Mouse (Mus musculus) bone marrow, adult 2 months (tissue): ENCODE measurements at regions not wholly inside any gene's neighbourhood (a gene's known extent, or its start where the extent isn't known, plus 50 kb on each side); places are given as distances from the start of the nearest gene placed in this dataset.

ENCODE experiments used
- CTCF ChIP-seq: fragments of 200-500 bp; IDR thresholded peaks from 2 replicates; pipeline ENCODE4 v1.5.1; 2011; ENCODE audit warnings: low read length, control low read depth; ENCODE audit not compliant: control insufficient read depth, insufficient read depth
- POLR2A ChIP-seq: fragments of 200-500 bp; IDR thresholded peaks from 2 replicates; pipeline ENCODE4 v1.6.1; 2011; ENCODE audit warnings: low read depth, mild to moderate bottlenecking, control low read depth, low read length, borderline replicate concordance; ENCODE audit not compliant: control insufficient read depth

DNA sequence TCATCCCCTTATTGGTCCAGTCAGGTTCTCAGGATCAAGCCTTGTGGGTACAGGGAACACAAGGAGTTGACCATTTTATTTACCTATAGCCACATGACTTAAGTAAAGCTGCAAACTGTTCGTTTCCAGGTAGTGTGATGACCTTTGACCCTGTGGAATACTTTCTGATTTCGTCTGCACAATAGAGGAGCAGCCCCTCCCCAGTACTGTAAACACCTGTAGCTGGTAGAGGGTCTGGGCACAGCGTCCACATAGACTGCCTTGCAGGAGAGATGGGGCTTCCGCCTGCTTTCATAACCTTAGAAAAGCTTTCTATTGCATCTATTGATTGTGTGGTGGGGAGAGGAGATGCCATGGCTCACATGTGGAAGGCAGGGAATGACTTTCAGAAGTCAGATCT, 105.2 kb upstream of the Tsc22d1 start:
- no peak for TF ChIP-seq CTCF
- no peak for TF ChIP-seq POLR2A
